Mouse (Mus musculus) neutrophil, adult 83 days (primary cell): ENCODE measurements around the gene Zdhhc15. TPM values are rescaled to one million over a fixed set of nuclear protein-coding genes. Genes with fewer than 3 reads are reported as not detected.

ENCODE experiments used
- total RNA-seq, 2 experiments: library from RNA; stranded (reverse); gene quantifications; one replicate each; pipeline ENCODE4 v1.2.4; 2023

The Zdhhc15 gene
- total RNA-seq: 1 to 10 TPM in 1 of 2 experiments, under 1 TPM in 1; 0.92 to 1.3 TPM

DNA sequence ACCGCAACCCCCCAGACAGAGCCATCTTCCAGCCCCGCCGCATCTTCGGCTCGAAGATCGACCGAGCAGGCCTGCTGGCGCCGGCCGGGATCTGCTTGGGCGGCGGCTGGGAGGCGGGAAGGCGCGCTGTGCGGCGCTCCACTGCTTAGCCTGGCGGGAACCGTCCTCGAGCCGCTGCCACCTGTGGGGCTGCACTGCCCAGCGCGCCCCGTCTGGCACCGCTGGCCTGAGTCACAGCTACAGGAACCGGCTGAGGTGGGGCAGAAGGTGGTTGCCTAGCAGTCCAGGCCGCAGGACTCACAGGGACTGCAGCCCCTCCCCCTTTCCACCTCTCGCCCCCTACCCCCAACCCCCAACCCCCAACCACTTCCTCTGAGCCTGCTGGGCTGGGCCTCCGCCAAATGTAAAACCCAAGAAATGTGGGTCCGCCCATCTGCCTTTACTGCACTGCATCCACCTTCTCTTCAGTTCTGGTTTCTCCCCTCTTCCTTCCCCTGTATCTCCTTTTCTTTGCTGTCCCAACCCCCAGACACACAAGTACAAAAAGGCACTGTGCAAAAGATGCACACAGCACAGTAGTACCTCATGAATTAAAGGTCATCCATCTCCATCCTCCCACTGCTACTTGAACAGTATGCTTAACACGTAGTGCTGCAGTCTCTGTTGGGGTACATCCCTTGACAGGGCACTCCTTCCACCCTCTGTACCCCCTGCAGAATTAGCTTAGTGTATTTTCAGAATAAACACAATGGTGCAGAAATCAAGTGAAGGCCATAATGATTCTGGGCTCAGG is at the start of gene Zdhhc15:
Zdhhc15 (minus strand) TSS at position 308 of the 793 bp plus-strand sequence.

Other genes starting within 250 kb of the Zdhhc15 start
- gene Uprt, start 188.2 kb downstream of the Zdhhc15 start, total RNA-seq: 10 to 100 TPM in 1 of 2 experiments, 1 to 10 TPM in 1; 6.4 to 10.4 TPM
- not detected for gene Magee2, start 186.2 kb upstream of the Zdhhc15 start, total RNA-seq